Mouse (Mus musculus): ENCODE results near the gene Klf11.

GRCm38 (mm10) chr12:24709409-24709808, 58.3 kb downstream of the Klf11 start:
- TF ChIP-seq CTCF (IDR thresholded peaks at IDR 0.05; ENCODE audit: insufficient read depth, low read depth, low read length): no peak
- no peak for TF ChIP-seq POLR2A (IDR thresholded peaks at IDR 0.05; ENCODE audit: insufficient read depth, low read depth, low read length)

Measured in olfactory bulb, adult 2 months (tissue).